In the genomic region with DNA sequence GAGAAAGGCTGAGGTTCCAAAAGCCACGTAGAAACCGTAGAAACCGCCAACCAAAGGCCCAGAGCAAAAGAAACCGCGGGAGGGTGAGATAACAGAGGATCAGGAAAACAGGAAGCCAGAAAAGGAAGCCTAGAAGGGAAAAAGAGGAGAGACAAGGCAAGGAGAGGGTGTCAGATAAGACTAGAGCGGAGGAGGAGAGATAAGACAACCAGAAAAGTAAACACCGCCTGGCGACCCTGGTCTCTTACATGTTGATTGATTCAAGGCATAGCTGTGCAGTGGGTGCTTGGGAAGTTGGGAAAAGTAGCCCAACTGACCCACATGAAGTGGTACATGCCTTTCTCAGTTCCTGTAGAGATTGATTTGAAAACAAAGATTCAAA, we compare ENCODE assay signal across 1 mouse cellular context.
A peak's percentile ranks its signal among the peaks of the same experiment; 100 is the strongest.
TF ChIP-seq lines count a peak whose summit lies in the region.

No protein-coding gene starts in this region.

TF ChIP-seq in MEL, 35 proteins besides CTCF, POLR2A, EP300 and RAD21 (continued from another document):
- TF ChIP-seq USF2 (IDR thresholded peaks at IDR 0.05; ENCODE audit: borderline replicate concordance in 1 of 2, insufficient read depth in 1 of 2, low read depth in 1 of 2, low read length in 2 of 2) (no peak), NELFE (IDR thresholded peaks at IDR 0.05; ENCODE audit: low read depth, low read length) (0 out of 2 replicates have a peak, but pooled peaks have one; percentile 44), MAX (IDR thresholded peaks at IDR 0.05; ENCODE audit: low read length) (no peak), TAL1 (IDR thresholded peaks at IDR 0.05; ENCODE audit: low read length) (peak; percentile 77), POLR2AphosphoS2 (IDR thresholded peaks at IDR 0.05; ENCODE audit: low read length) (peak; percentile 59), JUND (IDR thresholded peaks at IDR 0.05; ENCODE audit: low read depth, low read length) (no peak), UBTF (IDR thresholded peaks at IDR 0.05; ENCODE audit: borderline replicate concordance, insufficient read depth, low read depth, low read length) (no peak), GATA1 (IDR thresholded peaks at IDR 0.05; ENCODE audit: low read depth, low read length) (peak; percentile 99), ETS1 (IDR thresholded peaks at IDR 0.05; ENCODE audit: low read depth, low read length) (peak; percentile 89), MAZ (IDR thresholded peaks at IDR 0.05; ENCODE audit: low read depth, low read length) (peak; percentile 79), ZC3H11A (IDR thresholded peaks at IDR 0.05; ENCODE audit: low read depth, low read length) (no peak), ZKSCAN1 (IDR thresholded peaks at IDR 0.05; ENCODE audit: low read depth, low read length) (no peak), TBP (IDR thresholded peaks at IDR 0.05; ENCODE audit: low read depth, low read length) (no peak), MEF2A (IDR thresholded peaks at IDR 0.05; ENCODE audit: extremely low read depth, insufficient replicate concordance, low read depth, low read length, poor library complexity, severe bottlenecking) (peak; percentile 66; the same call in 1 of the 2 replicates), TCF12 (IDR thresholded peaks at IDR 0.05; ENCODE audit: low read depth, low read length) (peak; percentile 97), HCFC1 (IDR thresholded peaks at IDR 0.05; ENCODE audit: low read depth, low read length) (peak; percentile 66), USF1 (IDR thresholded peaks at IDR 0.05; ENCODE audit: low read depth, low read length) (no peak), MAFK (IDR thresholded peaks at IDR 0.05; ENCODE audit: borderline replicate concordance, low read depth, low read length) (peak; percentile 81; the same call in 1 of the 2 replicates), CHD1 (IDR thresholded peaks at IDR 0.05; ENCODE audit: low read depth, low read length) (no peak), MYC (IDR thresholded peaks at IDR 0.05; ENCODE audit: low read depth, low read length) (no peak; the same call in 1 of the 2 replicates), E2F4 (IDR thresholded peaks at IDR 0.05; ENCODE audit: borderline replicate concordance, low read depth, low read length) (0 out of 2 replicates have a peak, but pooled peaks have one; percentile 35), BHLHE40 (IDR thresholded peaks at IDR 0.05; ENCODE audit: borderline replicate concordance, low read depth, low read length) (peak; percentile 56; the same call in 1 of the 2 replicates), ZMIZ1 (IDR thresholded peaks at IDR 0.05; ENCODE audit: low read depth, low read length) (peak; percentile 68; the same call in 1 of the 2 replicates), SIN3A (IDR thresholded peaks at IDR 0.05; ENCODE audit: low read length) (peak; percentile 94), POLR2AphosphoS5 (IDR thresholded peaks at IDR 0.05; ENCODE audit: borderline replicate concordance, low read depth, low read length) (no peak), RCOR1 (IDR thresholded peaks at IDR 0.05; ENCODE audit: low read depth, low read length) (peak; percentile 97), KAT2A (conservative IDR thresholded peaks at IDR 0.05; ENCODE audit: low read depth, low read length) (no peak), ZNF384 (IDR thresholded peaks at IDR 0.05; ENCODE audit: low read depth, low read length) (0 out of 2 replicates have a peak, but pooled peaks have one; percentile 26), SMC3 (IDR thresholded peaks at IDR 0.05; ENCODE audit: low read depth, low read length) (no peak), MXI1 (IDR thresholded peaks at IDR 0.05; ENCODE audit: low read depth, low read length) (peak; percentile 75), GABPA (IDR thresholded peaks at IDR 0.05; ENCODE audit: low read depth, low read length) (no peak), ELF1 (IDR thresholded peaks at IDR 0.05; ENCODE audit: low read depth, low read length) (peak; percentile 48; the same call in 1 of the 2 replicates), MYB (IDR thresholded peaks at IDR 0.05; ENCODE audit: low read depth, low read length) (peak; percentile 95)
